Mouse (Mus musculus) hindbrain, embryonic 13.5 days (tissue): ENCODE measurements at regions not wholly inside any gene's neighbourhood (a gene's known extent, or its start where the extent isn't known, plus 50 kb on each side); places are given as distances from the start of the nearest gene placed in this dataset.

Source experiments
- ATAC-seq: fragments of 200-750 bp; cut with Nextera tagmentation; 2 replicates; pipeline ENCODE4 v1.8.0; 2017; ENCODE audit warnings: moderate TSS enrichment; ENCODE audit not compliant: low FRiP score
- H3K27ac ChIP-seq: fragments of 300-500 bp; sonication (generic); 2 replicates; pipeline ENCODE4 v1.5.1; 2015; ENCODE audit warnings: inconsistent platforms, mild to moderate bottlenecking, moderate library complexity
- H3K27me3 ChIP-seq: fragments of 300-500 bp; sonication (generic); 2 replicates; pipeline ENCODE4 v1.6.1; 2015; ENCODE audit warnings: mild to moderate bottlenecking, inconsistent platforms
- H3K36me3 ChIP-seq: fragments of 300-500 bp; sonication (generic); 2 replicates; pipeline ENCODE4 v1.6.1; 2015; ENCODE audit warnings: mild to moderate bottlenecking, inconsistent platforms
- H3K4me1 ChIP-seq: fragments of 300-500 bp; sonication (generic); replicated peaks from 2 replicates; pipeline ENCODE4 v1.6.1; 2015; ENCODE audit warnings: inconsistent platforms
- H3K4me2 ChIP-seq: fragments of 300-500 bp; sonication (generic); 2 replicates; pipeline ENCODE4 v1.6.1; 2015; ENCODE audit warnings: inconsistent platforms, mild to moderate bottlenecking, moderate library complexity
- H3K4me3 ChIP-seq: fragments of 300-500 bp; sonication (generic); 2 replicates; pipeline ENCODE4 v1.5.1; 2015; ENCODE audit warnings: mild to moderate bottlenecking, inconsistent platforms
- H3K9ac ChIP-seq: fragments of 300-500 bp; sonication (generic); 2 replicates; pipeline ENCODE4 v1.6.1; 2015; ENCODE audit warnings: mild to moderate bottlenecking, inconsistent platforms
- H3K9me3 ChIP-seq: fragments of 300-500 bp; sonication (generic); 2 replicates; pipeline ENCODE4 v1.6.1; 2016; ENCODE audit warnings: inconsistent platforms
- WGBS: fragments of 180-500 bp; shearing (Covaris S2); methylation state at CpG from one replicate; pipeline ENCODE4 v1.1.7; 2015; 5-methylcytosine and 5-hydroxymethylcytosine counted together

GRCm38 (mm10) chr9:84830639-84831038 lies 481.9 kb upstream of the Gm11114 start:
- ATAC-seq = peak; percentile 65; the same call in 1 of the 2 replicates
- 62% methylated on average over 2 of the region's 2 CpGs for WGBS

GRCm38 (mm10) chr9:84837498-84837897 lies 475.1 kb upstream of the Gm11114 start:
- no peaks in the 10 kb centered on the region for H3K36me3 ChIP-seq
- H3K9me3 ChIP-seq = no peaks in the 10 kb centered on the region
- H3K27ac ChIP-seq = no peak overlapping the region
- no peak overlapping the region for H3K4me2 ChIP-seq
- H3K9ac ChIP-seq = no peak overlapping the region
- 58% methylated on average over 1 of the region's 1 CpGs for WGBS
- no peaks in the 10 kb centered on the region for H3K4me1 ChIP-seq
- ATAC-seq = no peak
- no peaks in the 10 kb centered on the region for H3K27me3 ChIP-seq
- no peak overlapping the region for H3K4me3 ChIP-seq

More at GRCm38 (mm10) chr9:84830639-84831038, 481.9 kb upstream of the Gm11114 start:
- H3K4me2 ChIP-seq = no peak overlapping the region
- H3K27ac ChIP-seq = no peak overlapping the region
- H3K36me3 ChIP-seq = no peaks in the 10 kb centered on the region
- H3K4me1 ChIP-seq = no peaks in the 10 kb centered on the region
- no peak overlapping the region for H3K9ac ChIP-seq
- no peaks in the 10 kb centered on the region for H3K9me3 ChIP-seq
- no peaks in the 10 kb centered on the region for H3K27me3 ChIP-seq
- no peak overlapping the region for H3K4me3 ChIP-seq

DNA sequence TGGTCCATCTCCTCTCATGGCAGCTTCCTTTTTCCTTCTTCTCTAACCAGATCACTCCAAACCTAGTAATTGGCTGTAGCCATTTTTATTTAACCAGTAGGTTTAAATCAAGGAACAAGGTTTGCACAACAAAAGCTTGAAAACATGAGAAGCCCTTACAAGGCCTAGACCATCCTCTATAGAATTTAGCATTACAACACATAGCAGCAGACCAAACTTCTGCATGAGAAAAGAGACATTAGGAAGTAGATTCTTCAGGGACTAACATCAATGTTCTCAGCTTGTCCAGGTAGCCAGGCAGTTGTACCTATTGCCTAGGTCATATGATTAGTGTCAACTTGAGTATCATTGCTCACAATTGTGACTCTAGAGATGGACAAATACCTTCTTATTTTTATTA lies 468.6 kb upstream of the Gm11114 start:
- Histone ChIP-seq H3K27me3 (no peaks in the 10 kb centered on the region), H3K27ac (no peak overlapping the region), H3K9ac (no peak overlapping the region), H3K4me3 (no peak overlapping the region), H3K4me1 (no peaks in the 10 kb centered on the region), H3K36me3 (no peaks in the 10 kb centered on the region), H3K9me3 (no peaks in the 10 kb centered on the region), H3K4me2 (no peak overlapping the region)
- no peak for ATAC-seq

DNA sequence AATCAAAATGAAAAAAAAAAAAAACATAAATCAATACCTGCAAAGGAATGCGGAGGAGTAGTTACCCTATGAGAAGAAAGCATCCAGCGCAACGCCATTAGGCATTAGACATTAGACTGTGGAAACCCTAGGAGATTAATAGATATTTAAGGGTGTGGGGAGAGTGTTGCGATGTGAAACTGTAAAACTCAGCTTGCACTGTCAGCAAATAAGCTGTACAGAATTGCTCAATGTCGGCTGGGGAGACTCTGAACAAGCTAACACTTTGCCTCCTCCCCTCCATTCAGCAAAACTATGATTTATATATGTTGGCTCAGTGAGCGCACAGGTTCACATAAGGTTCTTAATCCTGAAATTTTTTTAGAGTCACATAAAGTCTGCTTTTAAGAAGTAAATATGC lies 451.0 kb upstream of the Gm11114 start:
- Histone ChIP-seq H3K4me1 (no peaks in the 10 kb centered on the region), H3K9me3 (no peaks in the 10 kb centered on the region), H3K4me3 (no peak overlapping the region), H3K27ac (no peak overlapping the region), H3K4me2 (no peak overlapping the region), H3K36me3 (no peaks in the 10 kb centered on the region), H3K9ac (no peak overlapping the region), H3K27me3 (no peaks in the 10 kb centered on the region)
- no peak for ATAC-seq
- WGBS = 78% methylated on average over 6 of the region's 6 CpGs

- Histone ChIP-seq H3K27ac (no peak overlapping the region), H3K9me3 (no peaks in the 10 kb centered on the region), H3K4me1 (no peaks in the 10 kb centered on the region), H3K4me3 (no peak overlapping the region), H3K9ac (no peak overlapping the region), H3K27me3 (no peaks in the 10 kb centered on the region), H3K4me2 (no peak overlapping the region), H3K36me3 (no peaks in the 10 kb centered on the region)
- WGBS = 91% methylated on average over 5 of the region's 5 CpGs
- ATAC-seq = no peak
Measured at GRCm38 (mm10) chr9:84863431-84863830, 449.1 kb upstream of the Gm11114 start.

DNA sequence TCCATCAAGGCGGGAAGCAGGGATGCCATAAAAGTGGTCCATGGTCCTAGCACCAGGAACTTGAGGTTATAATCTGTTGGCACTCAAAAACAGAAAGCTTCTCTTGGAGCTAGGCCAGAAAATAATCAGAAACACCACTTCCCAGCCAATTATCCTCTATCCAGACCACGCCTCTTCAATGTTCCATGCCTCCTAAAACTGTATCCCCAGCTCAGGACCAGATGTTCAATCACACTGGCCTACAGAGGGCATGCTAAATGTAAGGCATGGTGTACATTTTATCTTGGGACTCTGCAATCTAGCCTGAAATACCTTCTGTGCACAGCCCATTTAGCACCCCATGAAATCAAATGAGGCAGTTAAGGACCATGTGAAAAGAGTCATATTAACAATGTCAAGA lies 418.4 kb upstream of the Gm11114 start:
- H3K9me3 ChIP-seq = no peaks in the 10 kb centered on the region
- WGBS = 77% methylated on average over 2 of the region's 2 CpGs
- no peaks in the 10 kb centered on the region for H3K27me3 ChIP-seq
- no peaks in the 10 kb centered on the region for H3K36me3 ChIP-seq
- no peak for ATAC-seq
- no peak overlapping the region for H3K4me3 ChIP-seq
- H3K9ac ChIP-seq = no peak overlapping the region
- no peak overlapping the region for H3K4me2 ChIP-seq
- no peaks in the 10 kb centered on the region for H3K4me1 ChIP-seq
- no peak overlapping the region for H3K27ac ChIP-seq

GRCm38 (mm10) chr9:84896073-84896472 lies 416.5 kb upstream of the Gm11114 start:
- no peaks in the 10 kb centered on the region for H3K9me3 ChIP-seq
- no peak for ATAC-seq
- H3K36me3 ChIP-seq = no peaks in the 10 kb centered on the region
- H3K4me2 ChIP-seq = no peak overlapping the region
- no peak overlapping the region for H3K27ac ChIP-seq
- WGBS = 37% methylated on average over 2 of the region's 2 CpGs
- no peaks in the 10 kb centered on the region for H3K4me1 ChIP-seq
- no peak overlapping the region for H3K4me3 ChIP-seq
- H3K27me3 ChIP-seq = no peaks in the 10 kb centered on the region
- H3K9ac ChIP-seq = no peak overlapping the region

GRCm38 (mm10) chr9:84900643-84901042 lies 411.9 kb upstream of the Gm11114 start:
- Histone ChIP-seq H3K9me3 (no peaks in the 10 kb centered on the region), H3K27ac (no peak overlapping the region), H3K4me3 (no peak overlapping the region), H3K4me1 (no peaks in the 10 kb centered on the region), H3K27me3 (no peaks in the 10 kb centered on the region), H3K4me2 (no peak overlapping the region), H3K9ac (no peak overlapping the region), H3K36me3 (no peaks in the 10 kb centered on the region)
- 24% methylated on average over 2 of the region's 2 CpGs for WGBS
- no peak for ATAC-seq

- no peaks in the 10 kb centered on the region for H3K36me3 ChIP-seq
- no peaks in the 10 kb centered on the region for H3K27me3 ChIP-seq
- no peaks in the 10 kb centered on the region for H3K4me1 ChIP-seq
- H3K27ac ChIP-seq = no peak overlapping the region
- H3K4me2 ChIP-seq = no peak overlapping the region
- no peak overlapping the region for H3K4me3 ChIP-seq
- ATAC-seq = no peak
- no peaks in the 10 kb centered on the region for H3K9me3 ChIP-seq
- H3K9ac ChIP-seq = no peak overlapping the region
- WGBS = 78% methylated on average over 3 of the region's 3 CpGs
Measured at GRCm38 (mm10) chr9:84906244-84906643, 406.3 kb upstream of the Gm11114 start.

DNA sequence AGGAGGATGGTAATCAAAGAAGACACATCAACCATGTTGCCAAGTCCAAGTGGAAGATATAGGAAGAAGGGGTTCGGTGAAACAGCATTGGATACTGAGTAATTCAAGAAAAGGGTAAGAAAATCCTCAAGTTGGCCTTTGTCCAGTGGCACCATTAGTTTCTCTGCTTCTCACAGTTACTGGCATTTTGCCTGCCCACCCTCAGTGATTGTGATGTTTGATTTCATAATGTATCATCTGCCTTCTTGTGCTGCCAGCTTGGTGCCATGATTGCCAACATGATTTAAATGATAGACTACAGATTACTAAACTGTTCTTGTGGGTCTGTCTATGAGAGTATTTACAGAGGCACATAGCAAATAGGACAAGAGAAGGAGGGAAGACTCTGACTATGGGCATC lies 399.3 kb upstream of the Gm11114 start:
- Histone ChIP-seq H3K9me3 (no peaks in the 10 kb centered on the region), H3K4me2 (no peak overlapping the region), H3K27me3 (no peaks in the 10 kb centered on the region), H3K4me3 (no peak overlapping the region), H3K36me3 (no peaks in the 10 kb centered on the region), H3K27ac (no peak overlapping the region), H3K9ac (no peak overlapping the region), H3K4me1 (no peaks in the 10 kb centered on the region)
- ATAC-seq = no peak
- 100% methylated on average over 1 of the region's 1 CpGs for WGBS

GRCm38 (mm10) chr9:84922306-84922705 lies 390.3 kb upstream of the Gm11114 start:
- no peak overlapping the region for H3K9ac ChIP-seq
- H3K36me3 ChIP-seq = no peaks in the 10 kb centered on the region
- H3K9me3 ChIP-seq = 0 out of 2 replicates have a peak, but pooled peaks cover 6% of the 10 kb centered on the region
- WGBS = 82% methylated on average over 4 of the region's 4 CpGs
- no peak for ATAC-seq
- H3K4me3 ChIP-seq = no peak overlapping the region
- H3K27ac ChIP-seq = no peak overlapping the region
- H3K4me1 ChIP-seq = no peaks in the 10 kb centered on the region
- no peak overlapping the region for H3K4me2 ChIP-seq
- H3K27me3 ChIP-seq = no peaks in the 10 kb centered on the region

DNA sequence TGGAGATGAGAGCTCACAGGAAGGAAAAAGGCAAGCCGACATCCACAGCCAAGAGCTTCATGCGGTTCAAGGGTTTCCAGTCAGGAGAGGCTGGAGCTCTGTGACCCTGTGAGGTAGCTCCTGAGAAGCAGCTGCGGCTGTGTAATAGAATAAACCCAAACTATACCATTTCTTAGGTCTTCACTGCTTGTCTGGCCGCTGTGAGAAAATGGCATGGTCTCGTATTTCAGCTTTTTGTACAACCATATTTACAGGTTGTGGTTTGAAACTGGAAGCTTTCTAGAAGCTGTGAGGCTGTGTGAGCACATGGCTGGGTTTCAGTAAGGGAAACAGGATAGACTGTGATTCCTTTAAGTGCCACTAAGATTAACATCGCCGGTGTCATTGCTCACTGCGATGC lies 388.6 kb upstream of the Gm11114 start:
- H3K9me3 ChIP-seq = 0 out of 2 replicates have a peak, but pooled peaks cover 6% of the 10 kb centered on the region
- no peak for ATAC-seq
- 89% methylated on average over 8 of the region's 8 CpGs for WGBS
- H3K27me3 ChIP-seq = no peaks in the 10 kb centered on the region
- H3K4me1 ChIP-seq = no peaks in the 10 kb centered on the region
- H3K9ac ChIP-seq = no peak overlapping the region
- H3K4me2 ChIP-seq = no peak overlapping the region
- no peaks in the 10 kb centered on the region for H3K36me3 ChIP-seq
- no peak overlapping the region for H3K27ac ChIP-seq
- no peak overlapping the region for H3K4me3 ChIP-seq

DNA sequence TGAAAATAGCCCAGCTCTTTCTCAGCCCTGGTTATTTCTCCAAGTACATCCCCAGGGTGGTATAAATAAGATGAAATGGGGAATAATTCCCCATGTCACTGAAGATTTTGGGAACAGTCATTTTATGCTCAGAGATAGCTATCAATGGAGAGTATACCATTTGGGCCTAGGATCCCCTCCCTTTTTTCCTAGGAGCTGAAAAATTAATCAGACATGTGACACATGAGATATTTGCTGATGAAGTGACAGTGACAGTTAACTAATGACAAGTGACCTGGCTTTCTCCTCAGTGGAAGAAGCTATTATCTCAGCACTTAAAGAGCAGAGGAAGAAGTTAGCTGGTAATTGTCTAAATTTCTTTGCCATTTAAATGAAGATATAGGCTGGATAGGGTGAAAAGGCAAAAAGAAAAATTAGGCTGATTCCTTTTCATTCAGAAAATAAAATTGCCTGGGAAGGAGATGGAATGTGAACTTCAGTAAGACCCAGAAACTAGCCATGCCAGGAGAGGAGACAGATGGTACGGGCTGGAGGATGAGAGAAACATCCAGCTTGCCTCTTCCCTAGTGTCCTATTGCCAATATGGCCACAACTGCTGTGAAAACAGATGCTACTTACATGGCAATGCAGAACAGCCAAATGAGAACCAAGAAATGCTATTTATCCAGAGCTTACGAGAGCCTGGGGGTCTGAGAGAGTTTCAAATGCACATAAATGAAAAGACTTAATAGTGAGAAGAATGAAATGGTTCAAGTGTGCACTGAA lies 376.1 kb upstream of the Gm11114 start:
- Histone ChIP-seq H3K27me3 (no peaks in the 10 kb centered on the region), H3K4me2 (no peak overlapping the region), H3K4me3 (no peak overlapping the region), H3K9ac (no peak overlapping the region), H3K27ac (no peak overlapping the region), H3K9me3 (no peaks in the 10 kb centered on the region), H3K4me1 (no peaks in the 10 kb centered on the region), H3K36me3 (no peaks in the 10 kb centered on the region)
- peak; percentile 83 for ATAC-seq
- WGBS = 64% methylated on average over 2 of the region's 2 CpGs
